Mouse (Mus musculus) layer of hippocampus, adult 2 months (tissue): ENCODE results near the gene Arhgef26. TPM values are rescaled to one million over a fixed set of nuclear protein-coding genes. Genes with fewer than 3 reads are reported as not detected.

Source experiments
- DNase-seq, 2 experiments: peaks; one replicate each; pipeline ENCODE4 v3.0.0; 2022; ENCODE audit warnings: low spot score in 2 of 2
- H3K27ac ChIP-seq: fragments of 200-600 bp; 2 replicates; pipeline ENCODE4 v1.8.1; 2022
- H3K4me3 ChIP-seq: fragments of 200-600 bp; 2 replicates; pipeline ENCODE4 v1.8.1; 2022; ENCODE audit warnings: mild to moderate bottlenecking
- CTCF ChIP-seq: fragments of 200-600 bp; conservative IDR thresholded peaks from 2 replicates; pipeline ENCODE4 v1.8.1; 2022; ENCODE audit warnings: antibody characterized with exemption, mild to moderate bottlenecking, moderate library complexity
- long read RNA-seq, 2 experiments: library from polyadenylated mRNA; stranded (forward); transcript quantifications; one replicate each; pipeline ENCODE4 v2.0.0; 2021; ENCODE audit warnings: borderline mapping rate in 2 of 2
- total RNA-seq, 2 experiments: library from RNA; stranded (reverse); gene quantifications; 2 replicates each; pipeline ENCODE4 v1.2.3; 2021

The Arhgef26 gene
- 10 to 100 TPM; 59.2 to 60.0 TPM for total RNA-seq
- long read RNA-seq, experiment 1, full-length matches to known transcripts, result 29 of 40 reads
- long read RNA-seq, experiment 1, partial matches to known transcripts, result 5 of 40 reads
- long read RNA-seq, experiment 1, other reads (novel, unspliced or antisense), result 6 of 40 reads
- long read RNA-seq, experiment 2, full-length matches to known transcripts, result 52 of 72 reads
- long read RNA-seq, experiment 2, partial matches to known transcripts, result 15 of 72 reads
- long read RNA-seq, experiment 2, other reads (novel, unspliced or antisense), result 5 of 72 reads

- no peak for DNase-seq
- Histone ChIP-seq H3K27ac (peak within 1 kb of the TSS; percentile 89), H3K4me3 (peak within 1 kb of the TSS; percentile 86)
- no peak for TF ChIP-seq CTCF
Measured at GRCm38 (mm10) chr3:62338044-62338443, at the start of gene Arhgef26. TSS of gene Arhgef26 (plus strand) at chr3:62338344.

GRCm38 (mm10) chr3:62310493-62310892 is 27.7 kb upstream of the Arhgef26 start:
- TF ChIP-seq CTCF, result no peak
- no peak for DNase-seq
- no peak overlapping the region for H3K27ac ChIP-seq
- H3K4me3 ChIP-seq, result no peak overlapping the region

GRCm38 (mm10) chr3:62311224-62311623 is 26.9 kb upstream of the Arhgef26 start:
- Histone ChIP-seq H3K27ac (no peak overlapping the region), H3K4me3 (no peak overlapping the region)
- no peak for DNase-seq
- TF ChIP-seq CTCF, result no peak

GRCm38 (mm10) chr3:62324708-62325107 is 13.4 kb upstream of the Arhgef26 start:
- Histone ChIP-seq H3K4me3 (no peak overlapping the region), H3K27ac (no peak overlapping the region)
- no peak for TF ChIP-seq CTCF
- no peak for DNase-seq

- Histone ChIP-seq H3K4me3 (no peak overlapping the region), H3K27ac (peak overlapping the region; percentile 66)
- no peak for TF ChIP-seq CTCF
- peak in 1 of 2 experiments; percentile 39 for DNase-seq
Measured at GRCm38 (mm10) chr3:62327903-62328302, 10.2 kb upstream of the Arhgef26 start.

- no peak for DNase-seq
- Histone ChIP-seq H3K4me3 (peak overlapping the region; percentile 86), H3K27ac (peak overlapping the region; percentile 89)
- TF ChIP-seq CTCF, result no peak
Measured at GRCm38 (mm10) chr3:62338461-62338853, 313 bp downstream of the Arhgef26 start.

- TF ChIP-seq CTCF, result no peak
- DNase-seq, result peak; percentile 30 to 35
- Histone ChIP-seq H3K27ac (peak overlapping the region; percentile 89), H3K4me3 (peak overlapping the region; percentile 86)
Measured at GRCm38 (mm10) chr3:62338854-62339515, 841 bp downstream of the Arhgef26 start.

GRCm38 (mm10) chr3:62339516-62340051 is 1.4 kb downstream of the Arhgef26 start:
- Histone ChIP-seq H3K27ac (peak overlapping the region; percentile 89), H3K4me3 (peak overlapping the region; percentile 86)
- no peak for TF ChIP-seq CTCF
- no peak for DNase-seq

- TF ChIP-seq CTCF, result no peak
- no peak for DNase-seq
- Histone ChIP-seq H3K27ac (peak overlapping the region; percentile 89), H3K4me3 (peak overlapping the region; percentile 86)
Measured at GRCm38 (mm10) chr3:62340154-62340760, 2.1 kb downstream of the Arhgef26 start.

- DNase-seq, result no peak
- Histone ChIP-seq H3K4me3 (peak overlapping the region; percentile 86), H3K27ac (peak overlapping the region; percentile 89)
- TF ChIP-seq CTCF, result no peak
Measured at GRCm38 (mm10) chr3:62340861-62341260, 2.7 kb downstream of the Arhgef26 start.

- Histone ChIP-seq H3K27ac (peak overlapping the region; percentile 89), H3K4me3 (peak overlapping the region; percentile 86)
- no peak for TF ChIP-seq CTCF
- no peak for DNase-seq
Measured at GRCm38 (mm10) chr3:62341496-62342205, 3.5 kb downstream of the Arhgef26 start.

GRCm38 (mm10) chr3:62348514-62349217 is 10.5 kb downstream of the Arhgef26 start:
- no peak overlapping the region for H3K4me3 ChIP-seq
- no peak for TF ChIP-seq CTCF
- no peak for DNase-seq
- H3K27ac ChIP-seq, result peak overlapping the region; percentile 47; the same call in 1 of the 2 replicates
